Mouse (Mus musculus) kidney, postnatal 36 days (tissue): ENCODE measurements around the gene Inpp4a.

Experiments used
- DNase-seq, 2 experiments: peaks; one replicate each; pipeline ENCODE4 v3.0.0; 2021 to 2022; ENCODE audit warnings: mixed read lengths in 2 of 2

Gene Inpp4a

DNA sequence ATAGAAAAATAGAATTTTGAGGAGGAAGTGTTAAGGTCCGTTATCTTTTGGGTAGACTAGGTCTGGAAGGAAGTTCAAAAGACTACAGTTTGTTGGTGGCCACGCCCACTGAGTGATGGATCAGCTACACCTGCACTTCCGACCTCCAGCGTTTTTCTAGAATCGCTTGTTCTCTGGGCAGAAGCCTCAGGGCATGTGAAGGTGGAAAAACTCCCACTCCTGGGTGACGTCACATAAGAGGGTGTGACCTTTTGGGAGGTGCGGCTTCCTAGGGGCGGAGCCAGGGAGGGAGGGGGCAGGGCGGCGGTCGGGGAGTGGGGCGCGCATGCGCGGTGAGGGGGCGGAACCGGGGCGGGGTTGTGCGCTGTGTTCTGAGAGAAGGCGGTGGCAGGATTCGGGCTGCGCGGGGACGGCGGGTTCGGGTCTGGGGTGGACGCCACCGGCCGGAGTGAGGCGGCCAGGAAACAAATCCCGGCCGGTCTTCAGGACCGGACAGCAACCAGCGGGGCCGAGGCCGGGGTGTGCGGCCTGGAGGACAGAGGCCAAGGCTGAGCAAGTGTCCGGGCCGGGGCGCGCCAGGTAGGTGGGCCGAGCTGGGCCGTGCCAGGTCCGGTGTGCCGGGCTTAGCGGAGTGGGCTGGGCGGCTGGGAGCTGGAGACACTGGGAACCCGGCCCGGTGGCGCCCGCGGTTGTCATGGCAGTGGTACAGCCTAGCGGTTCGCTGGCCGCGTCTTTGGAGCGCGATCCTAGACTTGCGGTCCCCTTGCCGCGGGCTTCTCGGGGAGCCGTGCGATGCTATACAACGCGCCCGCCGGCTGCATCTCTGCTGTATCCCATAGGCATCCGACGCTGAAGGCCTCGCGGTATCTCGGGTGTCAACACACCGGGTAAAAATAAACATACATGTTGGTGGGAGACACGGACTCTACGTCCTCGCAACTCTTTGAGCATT, at the start of gene Inpp4a:
Gene Inpp4a, plus strand, starts transcription at position 326 of the 952 bp plus-strand sequence.
- DNase-seq = peak; percentile 93 to 98

DNA sequence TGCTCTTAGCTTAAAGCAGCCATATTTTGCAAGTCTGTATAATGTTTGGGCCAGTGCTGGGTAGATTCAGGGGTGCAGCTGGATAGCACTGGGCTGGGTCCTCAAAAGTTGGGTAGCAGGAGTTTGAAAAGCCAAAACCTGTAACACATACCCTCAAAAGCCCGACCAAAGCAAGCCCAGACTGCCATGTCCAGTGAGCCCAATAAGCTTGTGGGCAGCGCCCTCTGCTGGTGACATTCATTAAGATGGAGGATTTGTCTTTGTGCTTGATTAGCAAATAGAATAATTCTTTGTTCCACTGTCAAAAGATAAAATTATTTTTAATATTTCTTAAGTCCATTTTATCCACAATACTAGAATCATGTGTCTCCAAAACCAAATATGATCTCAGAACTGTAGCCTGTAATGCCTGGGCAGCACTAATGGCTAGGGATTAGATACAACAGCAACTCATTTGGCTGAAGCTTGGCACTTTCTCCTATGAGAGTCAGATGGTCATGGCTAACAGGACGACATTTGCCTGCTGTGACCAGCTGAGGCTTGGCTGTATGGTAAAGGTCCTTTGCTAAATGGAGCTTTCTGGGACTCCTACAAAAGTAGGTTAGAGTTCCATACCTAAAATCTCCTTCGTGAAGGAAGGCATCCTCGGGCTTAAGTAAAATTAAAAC, 48.9 kb upstream of the Inpp4a start:
- DNase-seq = peak; percentile 75 to 92

DNA sequence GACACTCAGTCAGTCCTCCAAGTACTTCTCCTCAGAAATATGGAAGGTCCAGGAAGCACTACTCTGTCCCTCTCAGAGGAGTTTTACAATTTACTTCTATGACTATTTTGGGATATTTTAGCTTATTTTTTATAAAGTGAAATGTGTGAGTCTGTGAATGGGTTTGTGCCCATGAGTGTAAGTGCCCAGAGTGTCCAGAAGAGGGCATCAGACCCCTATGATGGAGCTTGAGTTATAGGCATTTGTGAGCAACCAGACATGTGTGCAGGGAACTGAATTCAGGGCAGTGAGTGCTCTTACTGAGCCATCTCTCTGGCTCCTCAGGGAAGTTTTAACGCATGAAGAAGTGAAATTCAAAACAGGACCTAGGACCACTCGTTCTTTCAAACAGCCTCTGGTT, 41.2 kb upstream of the Inpp4a start:
- DNase-seq = no peak

DNA sequence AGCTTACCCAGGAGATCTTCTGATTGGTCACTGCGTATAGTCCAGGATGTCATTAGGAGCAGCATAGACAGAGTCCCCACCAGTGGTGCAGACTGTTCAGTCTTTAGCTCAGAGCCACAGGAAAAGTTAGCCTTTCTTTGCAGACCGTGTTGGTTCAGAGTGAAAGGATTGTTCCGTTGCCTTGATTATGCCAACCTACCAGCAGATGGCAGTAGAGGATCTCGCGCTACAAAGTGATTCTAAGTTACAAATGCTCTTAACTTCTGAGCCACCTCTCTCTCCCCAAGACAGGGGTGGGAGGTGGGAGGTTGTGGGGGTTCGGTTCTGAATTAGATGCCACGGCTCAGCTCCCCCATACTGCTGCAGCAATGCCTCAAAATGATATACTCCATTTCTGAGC, 27.2 kb upstream of the Inpp4a start:
- peak; percentile 46 to 77 for DNase-seq

DNA sequence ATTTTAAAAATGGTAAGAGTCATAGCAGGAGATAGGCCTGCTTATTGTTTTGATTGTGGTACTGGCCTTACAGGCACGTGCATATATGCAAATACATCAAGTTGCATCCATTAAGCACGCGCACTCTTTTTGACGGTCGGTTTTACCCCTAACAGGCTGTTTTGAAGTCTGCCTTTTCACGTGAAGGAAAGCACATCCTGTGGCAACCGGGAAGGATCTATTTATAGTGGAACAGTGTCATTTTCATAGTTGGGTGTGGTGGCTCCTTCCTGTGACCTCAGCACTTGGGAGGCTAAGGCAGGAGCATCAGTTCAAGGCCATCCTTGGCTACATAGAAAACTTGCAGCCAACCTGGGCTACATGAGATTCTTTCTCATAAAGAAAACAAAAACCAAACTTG, 13.1 kb upstream of the Inpp4a start:
- DNase-seq = no peak

GRCm38 (mm10) chr1:37287748-37288147, 11.9 kb upstream of the Inpp4a start:
- no peak for DNase-seq

- no peak for DNase-seq
Observed at GRCm38 (mm10) chr1:37288181-37288935, 11.3 kb upstream of the Inpp4a start.

- DNase-seq = no peak
Observed at GRCm38 (mm10) chr1:37288941-37289340, 10.7 kb upstream of the Inpp4a start.

GRCm38 (mm10) chr1:37296414-37296813, 3.3 kb upstream of the Inpp4a start:
- DNase-seq = no peak

DNA sequence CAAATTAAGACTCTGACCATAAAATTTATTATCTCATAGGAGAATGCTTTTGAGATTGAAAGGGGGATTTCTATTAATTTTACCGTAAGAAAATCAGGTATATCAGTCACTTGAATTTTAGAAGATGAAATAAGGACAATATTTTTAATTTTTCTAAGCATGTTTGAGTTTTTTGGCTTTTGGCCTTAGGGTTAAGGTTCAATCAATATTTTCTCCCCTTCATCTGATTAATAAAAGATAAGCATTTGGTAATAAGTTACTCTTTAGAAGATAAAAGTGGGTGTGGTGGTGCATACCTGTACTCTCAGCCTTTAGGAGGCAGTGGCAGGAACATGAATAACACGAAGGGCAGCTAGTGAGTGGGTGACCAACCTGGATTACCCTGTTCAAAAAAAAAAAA, 761 bp upstream of the Inpp4a start:
- no peak for DNase-seq

GRCm38 (mm10) chr1:37300650-37301049, 985 bp downstream of the Inpp4a start:
- no peak for DNase-seq

DNA sequence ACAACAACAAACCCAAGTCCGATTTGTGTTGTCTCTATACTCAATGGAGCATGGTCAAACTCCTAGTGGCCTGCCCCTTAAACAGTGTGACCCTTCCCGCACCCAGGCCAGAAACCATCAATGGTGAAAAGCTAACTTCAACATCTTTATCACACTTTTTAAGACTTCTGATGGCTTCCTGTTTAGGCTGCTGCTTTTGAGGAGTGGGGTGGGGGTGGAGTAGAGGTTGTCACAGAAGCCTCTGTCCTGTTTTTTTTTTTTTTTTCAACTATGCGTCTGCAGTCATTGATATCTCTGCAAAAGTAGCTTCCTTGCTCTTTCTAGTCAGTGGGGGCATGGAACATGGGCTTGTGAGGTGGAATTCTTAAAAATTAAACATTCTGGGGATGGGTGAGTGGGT, 3.1 kb downstream of the Inpp4a start:
- no peak for DNase-seq

GRCm38 (mm10) chr1:37305691-37306287, 6.1 kb downstream of the Inpp4a start:
- DNase-seq = no peak

DNA sequence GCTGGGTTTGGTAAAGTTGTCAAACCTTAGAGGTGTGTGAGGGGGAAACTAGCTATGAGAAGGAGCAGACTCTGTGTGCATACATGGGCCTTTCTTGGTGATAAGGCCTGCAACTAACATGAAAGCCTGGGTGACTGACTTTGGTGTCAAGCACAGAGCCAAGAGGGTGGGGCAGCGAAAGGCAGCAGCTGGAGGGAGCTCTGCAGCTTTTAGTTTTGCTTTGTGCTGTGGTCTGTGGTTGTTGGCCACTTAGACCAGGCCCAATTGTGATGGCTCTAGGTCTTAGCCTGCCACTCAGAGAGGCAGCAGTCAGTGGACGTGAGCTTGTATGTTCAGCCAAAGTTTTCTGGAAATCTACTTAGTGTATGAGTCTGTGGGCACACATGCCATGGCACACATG, 7.9 kb downstream of the Inpp4a start:
- no peak for DNase-seq

DNA sequence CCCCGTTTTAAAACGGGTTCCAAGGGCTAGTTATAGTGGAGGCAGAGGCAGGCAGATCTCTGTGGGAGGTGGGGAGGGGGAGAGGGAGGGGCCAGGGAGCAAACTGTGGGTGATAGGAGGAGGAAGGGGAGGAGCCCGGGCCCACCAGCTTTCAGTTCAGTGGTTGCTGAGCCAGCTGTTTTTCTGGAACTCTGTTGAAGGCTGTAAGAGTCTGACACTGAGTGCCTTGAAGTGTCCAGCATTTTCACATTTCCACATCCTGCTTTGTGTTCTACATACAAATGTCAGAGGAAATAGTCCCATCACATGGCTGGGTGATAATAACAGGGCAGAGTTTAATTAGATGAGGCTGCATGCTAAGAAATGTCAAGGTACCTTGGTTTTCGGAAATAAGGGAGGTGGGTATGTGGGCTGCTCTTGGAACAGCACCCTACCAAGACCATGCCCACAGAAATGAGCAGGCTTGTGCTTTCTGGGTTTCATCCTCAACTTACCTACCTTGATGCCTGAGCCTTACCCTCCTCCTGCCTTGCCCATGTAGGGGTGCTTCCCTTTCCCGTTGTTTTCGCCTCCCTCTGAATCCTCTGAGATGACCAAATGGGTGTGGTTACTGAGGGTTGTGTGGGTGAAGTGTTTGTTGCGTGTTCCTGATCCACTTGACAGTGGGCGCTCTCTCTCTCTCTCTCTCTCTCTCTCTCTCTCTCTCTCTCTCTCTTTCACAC, 8.5 kb downstream of the Inpp4a start:
- DNase-seq = no peak

- no peak for DNase-seq
Observed at GRCm38 (mm10) chr1:37308743-37309100, 9.1 kb downstream of the Inpp4a start.

- no peak for DNase-seq
Observed at GRCm38 (mm10) chr1:37309939-37310515, 10.4 kb downstream of the Inpp4a start.

DNA sequence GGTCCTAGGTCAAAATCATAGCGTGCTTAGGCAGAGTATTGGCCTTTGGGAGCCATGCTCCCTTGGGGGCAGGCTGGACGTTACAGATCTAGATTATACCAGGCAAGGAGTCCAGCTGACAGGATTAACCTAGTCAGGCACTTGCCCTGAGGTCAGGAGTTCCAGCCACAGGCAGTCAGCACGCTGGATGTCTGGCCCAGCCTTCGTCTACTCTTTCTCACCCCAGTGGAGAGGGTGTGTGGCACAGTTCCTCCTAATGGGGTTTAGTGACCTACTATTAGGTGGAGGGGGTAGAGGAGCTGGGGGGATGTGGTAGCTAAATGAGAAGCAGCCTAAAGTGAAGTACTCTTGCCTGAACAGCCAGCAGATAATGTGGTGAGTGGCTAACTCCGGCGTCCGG, 14.7 kb downstream of the Inpp4a start:
- DNase-seq = no peak

GRCm38 (mm10) chr1:37317644-37318285, 18.1 kb downstream of the Inpp4a start:
- no peak for DNase-seq

DNA sequence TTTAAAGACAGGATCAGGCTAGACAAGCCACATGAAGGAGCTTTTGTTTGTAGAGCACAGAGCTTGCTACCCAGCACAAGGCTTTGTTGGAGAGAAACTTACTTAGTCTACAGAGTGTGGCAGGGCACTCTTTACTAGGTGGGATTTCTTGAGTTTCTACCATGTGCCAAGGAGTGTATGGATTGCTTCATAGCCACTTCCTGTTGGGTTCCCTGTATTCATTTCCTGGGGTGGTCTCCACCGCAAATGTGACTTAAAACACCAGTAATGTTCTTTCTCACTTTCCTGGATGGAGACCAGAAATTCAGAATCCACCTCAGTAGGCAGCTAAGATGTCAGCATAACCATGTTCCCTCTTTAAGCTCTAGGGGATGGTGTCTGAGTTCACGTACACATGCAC, 18.9 kb downstream of the Inpp4a start:
- DNase-seq = no peak

DNA sequence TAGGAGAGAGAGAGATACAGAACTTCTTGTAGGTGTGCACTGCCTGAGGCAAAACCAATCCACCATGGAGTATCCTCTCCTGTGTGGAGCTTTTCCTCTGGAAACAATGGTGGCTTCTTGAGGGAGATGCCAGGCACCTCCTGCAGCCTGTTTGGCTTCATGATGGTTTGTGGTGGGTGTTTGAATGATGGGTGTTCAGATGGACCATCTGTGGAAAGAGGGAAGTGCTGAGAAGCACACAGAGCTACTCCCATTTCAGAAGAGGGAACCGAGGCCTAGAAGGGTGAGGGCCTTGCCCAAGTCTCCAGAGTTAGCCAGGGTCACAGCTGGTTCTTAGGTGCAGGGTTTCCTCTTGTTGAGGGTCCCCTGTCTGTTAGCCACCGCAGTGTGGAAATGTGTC, 23.0 kb downstream of the Inpp4a start:
- no peak for DNase-seq
